Mouse (Mus musculus) olfactory bulb, adult 2 months (tissue): ENCODE measurements around the gene Hipk3. TPM values are rescaled to one million over a fixed set of nuclear protein-coding genes. Genes with fewer than 3 reads are reported as not detected.

Experiments used
- H3K27ac ChIP-seq: fragments of 200-500 bp; 2 replicates; pipeline ENCODE4 v1.5.1; 2012; ENCODE audit warnings: low read depth, low read length; ENCODE audit not compliant: insufficient read depth
- H3K4me1 ChIP-seq: fragments of 200-500 bp; 2 replicates; pipeline ENCODE4 v1.6.1; 2012; ENCODE audit warnings: low read length; ENCODE audit not compliant: control insufficient read depth, insufficient read depth
- H3K4me3 ChIP-seq: fragments of 200-500 bp; 2 replicates; pipeline ENCODE4 v1.5.1; 2012; ENCODE audit warnings: mild to moderate bottlenecking, low read depth, low read length, moderate library complexity; ENCODE audit not compliant: insufficient read depth
- CTCF ChIP-seq: fragments of 200-500 bp; IDR thresholded peaks from 2 replicates; pipeline ENCODE4 v1.5.1; 2012; ENCODE audit warnings: low read depth, mild to moderate bottlenecking, low read length, moderate library complexity; ENCODE audit not compliant: insufficient read depth
- POLR2A ChIP-seq: fragments of 200-500 bp; IDR thresholded peaks from 2 replicates; pipeline ENCODE4 v1.6.1; 2012; ENCODE audit warnings: mild to moderate bottlenecking, low read depth, low read length, moderate library complexity; ENCODE audit not compliant: insufficient read depth
- WGBS: fragments of 180-500 bp; shearing (Covaris S2); methylation state at CpG from one replicate; pipeline ENCODE4 v1.1.7; 2018; 5-methylcytosine and 5-hydroxymethylcytosine counted together
- polyA plus RNA-seq: library from polyadenylated mRNA; stranded (reverse); fragments of >200 nt; gene quantifications from 2 replicates; pipeline ENCODE4 v1.2.4, GENCODE M21; 2012; ENCODE audit warnings: low replicate concordance; ENCODE audit not compliant: missing spikeins, insufficient read depth, insufficient read length

The Hipk3 gene
- polyA plus RNA-seq, 1 experiment, result not detected

- H3K4me3 ChIP-seq, result no peak overlapping the region
Observed at GRCm38 (mm10) chr2:104458569-104459332, 35.5 kb downstream of the Hipk3 start.

GRCm38 (mm10) chr2:104457106-104457505, 37.1 kb downstream of the Hipk3 start:
- 62% methylated on average over 3 of the region's 3 CpGs for WGBS
- Histone ChIP-seq H3K4me3 (no peak overlapping the region), H3K27ac (no peak overlapping the region), H3K4me1 (peaks cover 5% of the 10 kb centered on the region; the same call in 1 of the 2 replicates)
- TF ChIP-seq POLR2A, result no peak
- no peak for TF ChIP-seq CTCF

More at GRCm38 (mm10) chr2:104458569-104459332, 35.5 kb downstream of the Hipk3 start:
- TF ChIP-seq CTCF (no peak), POLR2A (no peak)
- Histone ChIP-seq H3K4me1 (peaks cover 7% of the 10 kb centered on the region), H3K27ac (no peak overlapping the region)
- 73% methylated on average over 8 of the region's 8 CpGs for WGBS

- no peak overlapping the region for H3K4me3 ChIP-seq
- no peaks in the 10 kb centered on the region for H3K4me1 ChIP-seq
- no peak for TF ChIP-seq POLR2A
- TF ChIP-seq CTCF, result no peak
- WGBS, result 76% methylated on average over 3 of the region's 3 CpGs
- no peak overlapping the region for H3K27ac ChIP-seq
Observed at GRCm38 (mm10) chr2:104450685-104451084, 43.6 kb downstream of the Hipk3 start.

- Histone ChIP-seq H3K27ac (no peak overlapping the region), H3K4me3 (no peak overlapping the region), H3K4me1 (no peaks in the 10 kb centered on the region)
- no peak for TF ChIP-seq CTCF
- WGBS, result 82% methylated on average over 1 of the region's 1 CpGs
Observed at GRCm38 (mm10) chr2:104449191-104449590, 45.1 kb downstream of the Hipk3 start.

GRCm38 (mm10) chr2:104448201-104448600, 46.0 kb downstream of the Hipk3 start:
- Histone ChIP-seq H3K27ac (no peak overlapping the region), H3K4me3 (no peak overlapping the region), H3K4me1 (no peaks in the 10 kb centered on the region)
- TF ChIP-seq CTCF (no peak), POLR2A (no peak)
- 71% methylated on average over 4 of the region's 4 CpGs for WGBS

GRCm38 (mm10) chr2:104446016-104446415, 48.2 kb downstream of the Hipk3 start:
- H3K27ac ChIP-seq, result no peak overlapping the region
- no peak overlapping the region for H3K4me3 ChIP-seq
- WGBS, result 29% methylated on average over 1 of the region's 1 CpGs
- TF ChIP-seq CTCF, result no peak
- TF ChIP-seq POLR2A, result no peak
- no peaks in the 10 kb centered on the region for H3K4me1 ChIP-seq

GRCm38 (mm10) chr2:104444776-104445175, 49.5 kb downstream of the Hipk3 start:
- H3K27ac ChIP-seq, result no peak overlapping the region
- WGBS, result 27% methylated on average over 2 of the region's 2 CpGs
- no peaks in the 10 kb centered on the region for H3K4me1 ChIP-seq
- no peak overlapping the region for H3K4me3 ChIP-seq
- TF ChIP-seq POLR2A (no peak), CTCF (no peak)

GRCm38 (mm10) chr2:104442341-104442740, 51.9 kb downstream of the Hipk3 start:
- 67% methylated on average over 4 of the region's 4 CpGs for WGBS
- TF ChIP-seq CTCF, result no peak
- no peak for TF ChIP-seq POLR2A

GRCm38 (mm10) chr2:104436226-104436625, 58.0 kb downstream of the Hipk3 start:
- H3K27ac ChIP-seq, result no peak overlapping the region
- WGBS, result 85% methylated on average over 3 of the region's 3 CpGs
- TF ChIP-seq CTCF, result no peak
- no peak for TF ChIP-seq POLR2A
- H3K4me3 ChIP-seq, result no peak overlapping the region
- no peaks in the 10 kb centered on the region for H3K4me1 ChIP-seq

More at GRCm38 (mm10) chr2:104442341-104442740, 51.9 kb downstream of the Hipk3 start:
- Histone ChIP-seq H3K4me3 (no peak overlapping the region), H3K27ac (no peak overlapping the region), H3K4me1 (no peaks in the 10 kb centered on the region)
